Mouse (Mus musculus) heart, adult 8-10 months (tissue): ENCODE measurements around the gene Gpr15. TPM values are rescaled to one million over a fixed set of nuclear protein-coding genes. Genes with fewer than 3 reads are reported as not detected.

Experiments
- DNase-seq: peaks from one replicate; pipeline ENCODE4 v3.0.0; 2022; ENCODE audit warnings: low spot score
- microRNA-seq: library from miRNA; unstranded; fragments of <30 nt; microRNA quantifications from one replicate; pipeline ENCODE4 v1.2.0, GENCODE M21; 2022
- total RNA-seq, 4 experiments: library from RNA; stranded (reverse); gene quantifications; 2 replicates each; pipeline ENCODE4 v1.2.4; 2022

Gpr15 gene
- total RNA-seq, 4 experiments from 2014 or later: not detected

DNA sequence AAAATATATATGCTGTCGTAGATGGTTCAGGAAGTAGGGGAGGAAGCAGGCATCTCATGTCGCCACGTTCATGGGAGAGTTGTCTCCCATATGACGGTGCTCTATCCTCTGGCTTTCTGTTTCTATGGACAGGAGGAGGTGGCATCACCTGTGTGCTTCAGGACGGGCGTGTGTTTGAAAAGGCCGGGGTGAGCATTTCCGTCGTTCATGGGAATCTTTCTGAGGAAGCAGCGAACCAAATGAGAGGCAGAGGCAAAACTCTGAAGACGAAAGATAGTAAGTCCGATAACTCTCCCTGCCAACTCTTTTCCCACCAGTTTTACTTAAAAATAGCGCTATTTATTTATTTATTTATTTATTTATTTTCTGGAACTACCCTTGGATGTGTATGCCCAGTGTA is 46.5 kb downstream of the Gpr15 start:
- no peak for DNase-seq

DNA sequence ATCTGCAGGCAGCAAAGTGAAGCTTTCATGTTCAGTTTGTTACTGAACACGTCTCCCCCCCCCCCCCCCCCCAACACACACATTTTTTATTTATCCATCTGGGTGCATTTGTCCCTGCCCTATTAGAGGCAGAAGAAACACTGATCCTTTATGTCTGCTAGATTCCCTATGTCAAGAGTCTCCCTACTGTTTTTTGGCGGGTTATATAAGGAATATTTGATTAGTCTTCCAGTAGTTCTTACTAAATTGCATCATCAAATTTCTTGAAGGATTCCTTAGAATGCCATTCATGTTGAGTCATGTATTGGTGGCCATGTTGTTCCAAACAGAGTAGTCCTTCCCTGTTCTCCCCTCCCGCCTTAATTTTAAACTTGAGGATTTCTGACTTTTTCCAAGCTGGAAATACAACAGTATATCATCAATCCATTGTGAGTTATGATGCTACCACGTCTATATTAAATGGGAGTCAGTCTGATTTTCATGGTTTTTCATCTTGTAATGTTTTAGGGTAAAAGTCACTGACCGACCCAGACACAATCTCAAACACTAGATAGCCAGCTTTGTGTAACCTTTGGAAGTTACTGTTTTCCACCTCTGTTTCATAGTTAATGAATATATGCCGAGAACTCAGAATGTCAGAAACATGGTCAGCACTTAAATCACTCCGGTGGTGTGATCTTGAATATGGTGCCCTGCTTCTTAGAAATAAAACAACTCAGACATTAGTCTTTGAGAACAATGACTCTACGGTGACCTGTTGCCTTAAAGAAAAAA is 47.5 kb downstream of the Gpr15 start:
- no peak for DNase-seq

DNA sequence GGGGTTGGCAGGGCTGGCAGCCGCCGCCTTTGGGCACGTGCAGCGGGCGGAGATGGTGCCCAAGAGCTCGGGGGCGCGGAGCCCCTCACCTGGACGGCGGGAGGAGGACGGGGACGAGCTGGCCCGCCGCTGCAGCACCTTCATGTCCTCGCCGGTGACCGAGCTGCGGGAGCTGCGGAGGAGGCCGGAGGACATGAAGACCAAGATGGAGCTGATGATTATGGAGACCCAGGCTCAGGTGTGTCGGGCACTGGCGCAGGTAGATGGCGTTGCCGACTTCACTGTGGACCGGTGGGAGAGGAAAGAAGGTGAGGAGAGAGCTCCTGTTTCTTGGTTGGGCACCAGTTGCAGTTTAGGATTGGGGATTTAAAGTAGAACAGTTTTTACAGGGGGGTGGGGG is 48.2 kb downstream of the Gpr15 start:
- no peak for DNase-seq

- peak; percentile 74 for DNase-seq
Measured at GRCm38 (mm10) chr16:58669917-58670630, 48.8 kb downstream of the Gpr15 start, which contains the start of gene Cpox. Gene Cpox (plus strand): TSS chr16:58670292.

DNA sequence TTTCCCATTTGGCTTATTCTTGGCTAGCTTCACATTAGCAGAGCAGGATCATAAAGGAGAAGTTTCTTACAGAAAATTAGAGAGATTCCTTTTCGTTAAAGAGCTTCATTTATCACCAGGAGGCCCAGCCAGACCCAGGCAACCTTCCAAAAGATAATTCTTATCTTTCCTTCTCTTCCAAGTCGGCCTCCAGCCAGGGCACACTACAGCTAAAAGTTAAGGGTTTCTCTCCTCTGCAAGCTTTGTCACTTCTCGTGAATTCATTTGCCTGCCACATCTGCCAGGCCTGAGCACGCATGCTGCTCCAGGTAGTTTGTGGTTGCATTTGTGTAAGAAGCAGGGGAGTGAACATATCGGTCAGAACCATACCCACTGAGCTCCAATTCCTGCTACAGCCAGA is 49.6 kb downstream of the Gpr15 start:
- no peak for DNase-seq

DNA sequence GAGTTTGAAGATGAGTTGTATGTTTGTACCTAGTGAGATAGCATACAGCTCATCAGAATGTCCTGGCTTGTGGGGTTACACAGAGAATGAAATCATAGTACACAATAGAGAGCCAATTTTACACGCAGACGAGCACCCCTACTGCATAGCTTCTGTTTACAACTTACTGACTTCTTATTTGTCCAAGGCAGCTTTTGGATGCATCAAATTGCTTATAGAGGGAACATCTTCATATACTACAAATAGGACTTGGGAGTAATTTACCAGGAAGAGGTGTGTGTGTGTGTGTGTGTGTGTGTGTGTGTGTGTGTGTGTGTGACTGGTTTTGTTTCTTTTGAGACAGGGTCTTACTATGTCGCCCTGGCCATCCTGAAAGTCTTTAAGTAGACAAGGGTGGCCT is 50.3 kb downstream of the Gpr15 start:
- no peak for DNase-seq

Small RNA genes lying within 50 kb of the gene (microRNA-seq; reads per million reads assigned to microRNA genes)
- not detected for gene Gm27564

Other genes with a start within 250 kb of the Gpr15 start
- 10 to 100 TPM; 38.1 to 49.1 (median 44.8) TPM for gene St3gal6, start 194.8 kb downstream of the Gpr15 start, total RNA-seq
- gene Gm813, start 102.1 kb downstream of the Gpr15 start, total RNA-seq: not detected
- not detected for gene E330017A01Rik, start 80.3 kb downstream of the Gpr15 start, total RNA-seq
- gene Cpox, start 48.8 kb downstream of the Gpr15 start, total RNA-seq: 10 to 100 TPM; 39.1 to 46.8 (median 41.3) TPM
- 10 to 100 TPM; 48.4 to 52.1 (median 49.0) TPM for gene Cldnd1, start 8.8 kb upstream of the Gpr15 start, total RNA-seq
- not detected for gene Olfr172, start 44.1 kb upstream of the Gpr15 start, total RNA-seq
- gene Olfr173, start 81.2 kb upstream of the Gpr15 start, total RNA-seq: not detected
- gene Olfr175-ps1, start 107.7 kb upstream of the Gpr15 start, total RNA-seq: not detected
- not detected for gene Olfr177, start 155.7 kb upstream of the Gpr15 start, total RNA-seq
- gene Olfr178, start 173.0 kb upstream of the Gpr15 start, total RNA-seq: not detected
- not detected for gene Olfr181, start 209.7 kb upstream of the Gpr15 start, total RNA-seq
- gene Olfr180, start 210.3 kb upstream of the Gpr15 start, total RNA-seq: not detected